Mouse (Mus musculus) stomach, embryonic 14.5 days (tissue): Measurements from ENCODE around the gene Ceacam15. TPM values are rescaled to one million over a fixed set of nuclear protein-coding genes. Genes with fewer than 3 reads are reported as not detected.

Experiments
- ATAC-seq: fragments of 200-750 bp; cut with Nextera tagmentation; 2 replicates; pipeline ENCODE4 v1.8.0; 2017; ENCODE audit warnings: low read depth, moderate TSS enrichment; ENCODE audit not compliant: insufficient number of reproducible peaks, insufficient read depth, low FRiP score
- H3K27ac ChIP-seq: fragments of 300-500 bp; sonication (generic); 2 replicates; pipeline ENCODE4 v1.5.1; 2014; ENCODE audit warnings: mild to moderate bottlenecking, low read length, moderate library complexity, mixed read lengths
- H3K27me3 ChIP-seq: fragments of 300-500 bp; sonication (generic); 2 replicates; pipeline ENCODE4 v1.6.1; 2014; ENCODE audit warnings: low read length, control low read depth, mixed read lengths; ENCODE audit not compliant: control insufficient read depth, insufficient read depth
- H3K36me3 ChIP-seq: fragments of 300-500 bp; sonication (generic); 2 replicates; pipeline ENCODE4 v1.6.1; 2014; ENCODE audit warnings: mild to moderate bottlenecking, control low read depth, low read length, moderate library complexity, mixed read lengths; ENCODE audit not compliant: control insufficient read depth, insufficient read depth
- H3K4me1 ChIP-seq: fragments of 300-500 bp; sonication (generic); 2 replicates; pipeline ENCODE4 v1.6.1; 2014; ENCODE audit warnings: low read length, control low read depth, mixed read lengths; ENCODE audit not compliant: control insufficient read depth, insufficient read depth
- H3K4me2 ChIP-seq: fragments of 300-500 bp; sonication (generic); replicated peaks from 2 replicates; pipeline ENCODE4 v1.6.1; 2014; ENCODE audit warnings: low read depth, low read length, control low read depth
- H3K4me3 ChIP-seq: fragments of 300-500 bp; sonication (generic); 2 replicates; pipeline ENCODE4 v1.5.1; 2014; ENCODE audit warnings: low read depth, low read length, control low read depth
- H3K9ac ChIP-seq: fragments of 300-500 bp; sonication (generic); replicated peaks from 2 replicates; pipeline ENCODE4 v1.6.1; 2014; ENCODE audit warnings: low read depth, mild to moderate bottlenecking, control low read depth, low read length, moderate library complexity, mixed read lengths
- H3K9me3 ChIP-seq: fragments of 300-500 bp; sonication (generic); 2 replicates; pipeline ENCODE4 v1.6.1; 2016; ENCODE audit warnings: low read depth, low read length, control low read depth; ENCODE audit not compliant: control insufficient read depth
- WGBS: fragments of 180-500 bp; shearing (Covaris S2); extraction: QIAGEN DNeasy Blood & Tissue Kit; methylation state at CpG from one replicate; pipeline ENCODE4 v1.1.7; 2014; 5-methylcytosine and 5-hydroxymethylcytosine counted together
- polyA plus RNA-seq: library from polyadenylated mRNA; unstranded; fragments of >200 nt; fragmentation: Nextera tagmentation; extraction: Ambion mirVana; gene quantifications from 2 replicates; pipeline ENCODE4 v1.2.1, GENCODE M21; 2014

The Ceacam15 gene
- polyA plus RNA-seq, 1 experiment from 2014 or later, result not detected

- Histone ChIP-seq H3K4me3 (no peak overlapping the region), H3K27ac (no peak overlapping the region), H3K9ac (no peak overlapping the region), H3K4me2 (no peak overlapping the region), H3K36me3 (no peaks in the 10 kb centered on the region), H3K4me1 (peaks cover 4% of the 10 kb centered on the region; the same call in 1 of the 2 replicates), H3K9me3 (no peaks in the 10 kb centered on the region), H3K27me3 (no peaks in the 10 kb centered on the region)
- no peak for ATAC-seq
- WGBS, result 35% methylated on average over 4 of the region's 4 CpGs
Observed at GRCm38 (mm10) chr7:16623131-16623530, 52.4 kb downstream of the Ceacam15 start.

Other genes with a start within 250 kb of the Ceacam15 start
- gene Tmem160, start 222.9 kb downstream of the Ceacam15 start, polyA plus RNA-seq, result 53.9 and 55.7 TPM in 2 replicates
- gene Npas1, start 198.0 kb downstream of the Ceacam15 start, polyA plus RNA-seq, result 0.17 TPM in 1 of 2 replicates, not detected in the other
- gene Arhgap35, start 60.7 kb downstream of the Ceacam15 start, polyA plus RNA-seq, result 19.9 and 21.2 TPM in 2 replicates
- gene Ceacam9, start 46.2 kb upstream of the Ceacam15 start, polyA plus RNA-seq, result not detected in 2 replicates
- gene Ap2s1, start 62.7 kb upstream of the Ceacam15 start, polyA plus RNA-seq, result 274 and 282 TPM in 2 replicates
- gene Slc1a5, start 105.6 kb upstream of the Ceacam15 start, polyA plus RNA-seq, result 36.7 and 39.0 TPM in 2 replicates
- gene Strn4, start 140.2 kb upstream of the Ceacam15 start, polyA plus RNA-seq, result 105 and 120 TPM in 2 replicates
- gene Fkrp, start 141.0 kb upstream of the Ceacam15 start, polyA plus RNA-seq, result 23.8 and 25.8 TPM in 2 replicates
- gene Prkd2, start 167.2 kb upstream of the Ceacam15 start, polyA plus RNA-seq, result 14.2 and 14.6 TPM in 2 replicates
- 5.5 and 6.1 TPM in 2 replicates for gene Dact3, start 199.6 kb upstream of the Ceacam15 start, polyA plus RNA-seq
- gene Gng8, start 216.1 kb upstream of the Ceacam15 start, polyA plus RNA-seq, result 12.8 and 12.9 TPM in 2 replicates
- gene Ptgir, start 230.8 kb upstream of the Ceacam15 start, polyA plus RNA-seq, result 1.5 and 2.0 TPM in 2 replicates
- gene Calm3, start 248.4 kb upstream of the Ceacam15 start, polyA plus RNA-seq, result 148 and 161 TPM in 2 replicates